In the genomic region with DNA sequence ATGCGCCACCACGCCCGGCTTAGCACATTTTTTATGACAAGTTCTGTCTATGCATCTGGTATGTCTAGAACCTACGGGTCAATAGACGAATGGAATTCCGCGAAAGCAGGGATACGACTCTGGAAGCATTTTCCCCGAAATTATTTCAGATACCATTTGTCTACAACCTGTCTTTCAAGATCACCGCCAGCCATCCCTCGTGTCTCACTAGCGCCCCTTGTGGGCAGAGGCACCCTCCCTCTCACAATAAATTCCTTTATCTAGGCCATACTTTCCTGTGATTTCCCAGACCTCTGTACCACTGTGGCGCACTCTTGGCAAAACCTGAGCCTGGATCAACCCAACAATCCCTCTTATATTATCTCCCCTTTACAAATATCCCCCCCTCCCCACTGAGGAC, we compare ENCODE assay signal across 8 mouse cellular contexts. TPM values are rescaled to one million over a fixed set of nuclear protein-coding genes. Genes with fewer than 3 reads are reported as not detected.
DNase-seq lines count a peak whose midpoint lies in the region; ATAC-seq and TF ChIP-seq lines count a peak whose summit lies in the region.
"Had no signal": no experiment of that assay in that cellular context is flagged by ENCODE, and none has a peak within 500 bp of the region (broad histone marks: within the 10 kb centered on the region; RNA-seq: fewer than 3 reads in every experiment).

No protein-coding gene starts in this region.

- H3K4me3 ChIP-seq in liver, embryonic 11.5 days (ENCODE audit: low read depth, low read length): no peak overlapping the region
- H3K4me3 ChIP-seq in hindbrain, postnatal 0 days (ENCODE audit: low read length): no peak overlapping the region
- H3K4me3 ChIP-seq in lung, adult 2 months (replicated peaks; ENCODE audit: extremely low read depth, low read depth, low read length): no peak overlapping the region
- H3K4me3 ChIP-seq in spleen, adult 2 months (ENCODE audit: extremely low read depth, insufficient read depth, insufficient read length): no peak overlapping the region

- no peaks in the 10 kb centered on the region for H3K27me3 ChIP-seq in liver, embryonic 11.5 days (replicated peaks; ENCODE audit: control insufficient read depth, insufficient read depth, low read length)
- no peaks in the 10 kb centered on the region for H3K27me3 ChIP-seq in hindbrain, postnatal 0 days (ENCODE audit: insufficient read depth, low read length)
- H3K27me3 ChIP-seq in spleen, adult 2 months (ENCODE audit: control insufficient read depth, insufficient read depth, low read length): no peaks in the 10 kb centered on the region

- H3K4me2 ChIP-seq in liver, embryonic 11.5 days: no peak overlapping the region
- H3K4me2 ChIP-seq in hindbrain, postnatal 0 days (ENCODE audit: low read depth, low read length): no peak overlapping the region

- no peak overlapping the region for H3K27ac ChIP-seq in liver, embryonic 11.5 days (ENCODE audit: low read depth, low read length)
- H3K27ac ChIP-seq in hindbrain, postnatal 0 days: no peak overlapping the region
- H3K27ac ChIP-seq in spleen, adult 2 months (ENCODE audit: insufficient read depth, low read length): no peak overlapping the region

- TF ChIP-seq POLR2A in lung, adult 2 months (IDR thresholded peaks at IDR 0.05; ENCODE audit: borderline replicate concordance, extremely low read depth, low read depth, low read length): no peak
- no peak for TF ChIP-seq POLR2A in spleen, adult 2 months (IDR thresholded peaks at IDR 0.05; ENCODE audit: low read depth, low read length)

- 53% methylated on average over 13 of the region's 13 CpGs for WGBS in liver, embryonic 11.5 days
- 59% methylated on average over 13 of the region's 13 CpGs for WGBS in hindbrain, postnatal 0 days
- 56% methylated on average over 13 of the region's 13 CpGs for WGBS in lung, adult 2 months
- 62% methylated on average over 13 of the region's 13 CpGs for WGBS in spleen, adult 2 months

- H3K9me3 ChIP-seq in liver, embryonic 11.5 days (ENCODE audit: control insufficient read depth, low read length): no peaks in the 10 kb centered on the region
- no peaks in the 10 kb centered on the region for H3K9me3 ChIP-seq in hindbrain, postnatal 0 days (ENCODE audit: low read length)

- no peak for ATAC-seq in liver, embryonic 11.5 days (replicated peaks; ENCODE audit: low FRiP score)
- ATAC-seq in hindbrain, postnatal 0 days: no peak

- peak; percentile 82 for DNase-seq in liver
- no peak for DNase-seq in liver, embryonic 11.5 days (ENCODE audit: low spot score)
- DNase-seq in T-cell, adult 2 months (ENCODE audit: low spot score): peak; percentile 65
- DNase-seq in cerebellum, adult 9-10 months: peak; percentile 85
- peak; percentile 60 for DNase-seq in hindbrain, postnatal 0 days (ENCODE audit: low spot score)
- DNase-seq in lung, adult 2 months: peak; percentile 64
- DNase-seq in spleen, adult 2 months (ENCODE audit: low read depth in 1 of 2, low spot score in 2 of 2): peak in 1 of 2 experiments; percentile 68

- peak; percentile 76 for TF ChIP-seq CTCF in hindbrain, postnatal 0 days (IDR thresholded peaks at IDR 0.05; ENCODE audit: low read depth)
- TF ChIP-seq CTCF in lung, adult 2 months (IDR thresholded peaks at IDR 0.05; ENCODE audit: insufficient read depth, low read length): peak; percentile 80
- peak; percentile 66; the same call in 1 of the 2 replicates for TF ChIP-seq CTCF in spleen, adult 2 months (IDR thresholded peaks at IDR 0.05; ENCODE audit: extremely low read depth, insufficient read depth, insufficient read length, insufficient replicate concordance)

- no peak overlapping the region for H3K9ac ChIP-seq in liver, embryonic 11.5 days (ENCODE audit: low read depth, low read length)
- no peak overlapping the region for H3K9ac ChIP-seq in hindbrain, postnatal 0 days (replicated peaks; ENCODE audit: low read length)

- peaks cover 25% of the 10 kb centered on the region for H3K4me1 ChIP-seq in liver, embryonic 11.5 days (replicated peaks; ENCODE audit: control insufficient read depth, insufficient read depth, low read length)
- peaks cover 10% of the 10 kb centered on the region; the same call in 1 of the 2 replicates for H3K4me1 ChIP-seq in hindbrain, postnatal 0 days (ENCODE audit: insufficient read depth, low read length)
- H3K4me1 ChIP-seq in lung, adult 2 months (ENCODE audit: control insufficient read depth, insufficient read depth, low read length): no peaks in the 10 kb centered on the region; the same call in 1 of the 2 replicates
- H3K4me1 ChIP-seq in spleen, adult 2 months (ENCODE audit: control insufficient read depth, insufficient read depth, insufficient read length): peaks cover 2% of the 10 kb centered on the region; the same call in 1 of the 2 replicates

- H3K36me3 ChIP-seq in liver, embryonic 11.5 days (ENCODE audit: control insufficient read depth, insufficient read depth, low read length): peaks cover 5% of the 10 kb centered on the region; the same call in 1 of the 2 replicates
- 0 out of 2 replicates have a peak, but pooled peaks cover 3% of the 10 kb centered on the region for H3K36me3 ChIP-seq in hindbrain, postnatal 0 days (ENCODE audit: insufficient read depth, low read length)
- H3K36me3 ChIP-seq in spleen, adult 2 months (ENCODE audit: control insufficient read depth, insufficient read depth, low read length): no peaks in the 10 kb centered on the region

RNA-seq across cellular contexts. Expression of a gene that starts 1.0 kb away (rescaled TPM):
- 108 and 110 TPM in 2 replicates for polyA plus RNA-seq in liver, embryonic 11.5 days (2014; fragmentation: Nextera tagmentation; extraction: Ambion mirVana)
- total RNA-seq in hindbrain, postnatal 0 days (2014; rRNA removed): 37.2 and 43.0 TPM in 2 replicates
- 72.6 and 79.8 TPM in 2 replicates for polyA plus RNA-seq in hindbrain, postnatal 0 days (2015; fragmentation: Nextera tagmentation; extraction: Ambion mirVana)
- polyA plus RNA-seq in lung, adult 2 months (2012; rRNA removed): 176 and 201 TPM in 2 replicates
- polyA plus RNA-seq in spleen, adult 2 months (2012; rRNA removed): 46.1 and 61.2 TPM in 2 replicates

RNA-seq across cellular contexts. Expression of a gene that starts 1.1 kb away (rescaled TPM):
- polyA plus RNA-seq in liver, embryonic 11.5 days (2014; fragmentation: Nextera tagmentation; extraction: Ambion mirVana): 0.08 TPM in 1 of 2 replicates, not detected in the other
- total RNA-seq in hindbrain, postnatal 0 days (2014; rRNA removed): not detected in 2 replicates
- polyA plus RNA-seq in hindbrain, postnatal 0 days (2015; fragmentation: Nextera tagmentation; extraction: Ambion mirVana): not detected in 2 replicates
- not detected in 2 replicates for polyA plus RNA-seq in lung, adult 2 months (2012; rRNA removed)
- polyA plus RNA-seq in spleen, adult 2 months (2012; rRNA removed): not detected in 2 replicates
- total RNA-seq: gastrocnemius, postnatal 4 days had no signal

RNA-seq across cellular contexts. Expression of a gene that starts 5.6 kb away (rescaled TPM):
- 0.40 and 0.48 TPM in 2 replicates for polyA plus RNA-seq in liver, embryonic 11.5 days (2014; fragmentation: Nextera tagmentation; extraction: Ambion mirVana)
- 0.72 and 1.8 TPM in 2 replicates for total RNA-seq in hindbrain, postnatal 0 days (2014; rRNA removed)
- 1.0 and 1.3 TPM in 2 replicates for polyA plus RNA-seq in hindbrain, postnatal 0 days (2015; fragmentation: Nextera tagmentation; extraction: Ambion mirVana)
- polyA plus RNA-seq in lung, adult 2 months (2012; rRNA removed): 3.4 and 5.0 TPM in 2 replicates
- polyA plus RNA-seq in spleen, adult 2 months (2012; rRNA removed): 1.4 and 1.7 TPM in 2 replicates

RNA-seq across cellular contexts. Expression of a gene that starts 7.5 kb away (rescaled TPM):
- 126 and 132 TPM in 2 replicates for polyA plus RNA-seq in liver, embryonic 11.5 days (2014; fragmentation: Nextera tagmentation; extraction: Ambion mirVana)
- total RNA-seq in hindbrain, postnatal 0 days (2014; rRNA removed): 44.3 and 55.0 TPM in 2 replicates
- 61.5 and 63.5 TPM in 2 replicates for polyA plus RNA-seq in hindbrain, postnatal 0 days (2015; fragmentation: Nextera tagmentation; extraction: Ambion mirVana)
- 72.7 and 94.7 TPM in 2 replicates for polyA plus RNA-seq in lung, adult 2 months (2012; rRNA removed)
- polyA plus RNA-seq in spleen, adult 2 months (2012; rRNA removed): 59.9 and 70.8 TPM in 2 replicates

RNA-seq across cellular contexts. Expression of a gene that starts 15.9 kb away (rescaled TPM):
- 44.2 and 47.0 TPM in 2 replicates for polyA plus RNA-seq in liver, embryonic 11.5 days (2014; fragmentation: Nextera tagmentation; extraction: Ambion mirVana)
- 24.9 and 33.5 TPM in 2 replicates for total RNA-seq in hindbrain, postnatal 0 days (2014; rRNA removed)
- polyA plus RNA-seq in hindbrain, postnatal 0 days (2015; fragmentation: Nextera tagmentation; extraction: Ambion mirVana): 30.1 and 33.9 TPM in 2 replicates
- 10.4 and 12.5 TPM in 2 replicates for polyA plus RNA-seq in lung, adult 2 months (2012; rRNA removed)
- polyA plus RNA-seq in spleen, adult 2 months (2012; rRNA removed): 11.3 and 12.2 TPM in 2 replicates
